In the genomic region with DNA sequence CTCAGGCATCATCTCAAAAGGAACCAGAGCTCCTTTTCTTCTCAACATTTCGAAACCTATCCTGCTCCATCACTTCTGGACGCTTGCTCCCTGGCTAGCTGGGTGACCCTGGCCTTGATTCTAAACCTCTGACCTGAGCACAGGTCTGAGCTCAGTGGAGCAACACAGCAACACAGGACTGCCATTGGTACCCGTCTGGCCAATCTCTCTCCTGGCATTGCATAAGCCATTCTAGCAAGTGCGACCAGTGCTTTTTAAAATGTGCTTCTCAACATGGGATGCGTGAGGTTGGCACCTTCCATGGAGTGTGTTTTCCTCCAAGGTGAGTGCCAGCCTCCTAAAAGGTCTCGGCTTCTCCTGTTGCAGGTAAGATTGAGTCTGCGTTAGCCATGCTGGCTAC, we compare ENCODE assay signal across 22 mouse cellular contexts. TPM values are rescaled to one million over a fixed set of nuclear protein-coding genes. Genes with fewer than 3 reads are reported as not detected.
"Had no signal": no experiment of that assay in that cellular context is flagged by ENCODE, and none has a peak within 500 bp of the region (broad histone marks: within the 10 kb centered on the region; RNA-seq: fewer than 3 reads in every experiment).

No protein-coding gene starts in this region.

- DNase-seq: gastrocnemius, postnatal 14 days; gastrocnemius, postnatal 36 days; heart, adult 18-20 months; heart, postnatal 10 days; kidney, adult 11 months; kidney, adult 2 months; kidney, postnatal 14 days; kidney, postnatal 36 days; layer of hippocampus, adult 9-11 months; layer of hippocampus, postnatal 36 days; left cerebral cortex, postnatal 4 days had no signal

- H3K4me1 ChIP-seq: hindbrain, embryonic 13.5 days; hindbrain, embryonic 15.5 days had no signal

- H3K27me3 ChIP-seq: heart, embryonic 12.5 days; hindbrain, embryonic 13.5 days; hindbrain, embryonic 15.5 days; limb, embryonic 13.5 days; limb, embryonic 15.5 days had no signal

- H3K9ac ChIP-seq: heart, embryonic 12.5 days; hindbrain, embryonic 13.5 days; hindbrain, embryonic 15.5 days; limb, embryonic 13.5 days; limb, embryonic 15.5 days; liver, embryonic 14.5 days had no signal

- H3K9me3 ChIP-seq: heart, embryonic 10.5 days; heart, embryonic 12.5 days; hindbrain, embryonic 13.5 days; hindbrain, embryonic 15.5 days; limb, embryonic 13.5 days; limb, embryonic 15.5 days had no signal

- H3K4me3 ChIP-seq: heart, embryonic 10.5 days; heart, embryonic 12.5 days; hindbrain, embryonic 13.5 days; hindbrain, embryonic 15.5 days; limb, embryonic 13.5 days; limb, embryonic 15.5 days had no signal

- ATAC-seq: hindbrain, postnatal 0 days; intestine, embryonic 16.5 days had no signal

- H3K36me3 ChIP-seq: heart, embryonic 10.5 days; heart, embryonic 12.5 days; hindbrain, embryonic 13.5 days; hindbrain, embryonic 15.5 days; limb, embryonic 13.5 days; limb, embryonic 15.5 days had no signal

- H3K4me2 ChIP-seq: heart, embryonic 12.5 days; hindbrain, embryonic 13.5 days; hindbrain, embryonic 15.5 days; limb, embryonic 13.5 days; limb, embryonic 15.5 days; liver, embryonic 11.5 days had no signal

- H3K27ac ChIP-seq: heart, embryonic 10.5 days; hindbrain, embryonic 13.5 days; hindbrain, embryonic 15.5 days; hindbrain, postnatal 0 days; limb, embryonic 13.5 days; limb, embryonic 15.5 days; liver, embryonic 14.5 days had no signal

RNA-seq across cellular contexts. Expression of gene 9130230L23Rik, which starts 5.0 kb away (rescaled TPM):
- polyA plus RNA-seq: hindbrain, embryonic 15.5 days; hindbrain, postnatal 0 days; limb, embryonic 11.5 days; limb, embryonic 13.5 days; liver, embryonic 11.5 days had no signal
